Mouse (Mus musculus) natural killer cell, adult 2 months (primary cell): Measurements from ENCODE around the gene Mtss1l.

Source experiments
- DNase-seq, 2 experiments: peaks; one replicate each; pipeline ENCODE4 v3.0.0; 2022; ENCODE audit warnings: low spot score in 2 of 2

Mtss1l gene

DNA sequence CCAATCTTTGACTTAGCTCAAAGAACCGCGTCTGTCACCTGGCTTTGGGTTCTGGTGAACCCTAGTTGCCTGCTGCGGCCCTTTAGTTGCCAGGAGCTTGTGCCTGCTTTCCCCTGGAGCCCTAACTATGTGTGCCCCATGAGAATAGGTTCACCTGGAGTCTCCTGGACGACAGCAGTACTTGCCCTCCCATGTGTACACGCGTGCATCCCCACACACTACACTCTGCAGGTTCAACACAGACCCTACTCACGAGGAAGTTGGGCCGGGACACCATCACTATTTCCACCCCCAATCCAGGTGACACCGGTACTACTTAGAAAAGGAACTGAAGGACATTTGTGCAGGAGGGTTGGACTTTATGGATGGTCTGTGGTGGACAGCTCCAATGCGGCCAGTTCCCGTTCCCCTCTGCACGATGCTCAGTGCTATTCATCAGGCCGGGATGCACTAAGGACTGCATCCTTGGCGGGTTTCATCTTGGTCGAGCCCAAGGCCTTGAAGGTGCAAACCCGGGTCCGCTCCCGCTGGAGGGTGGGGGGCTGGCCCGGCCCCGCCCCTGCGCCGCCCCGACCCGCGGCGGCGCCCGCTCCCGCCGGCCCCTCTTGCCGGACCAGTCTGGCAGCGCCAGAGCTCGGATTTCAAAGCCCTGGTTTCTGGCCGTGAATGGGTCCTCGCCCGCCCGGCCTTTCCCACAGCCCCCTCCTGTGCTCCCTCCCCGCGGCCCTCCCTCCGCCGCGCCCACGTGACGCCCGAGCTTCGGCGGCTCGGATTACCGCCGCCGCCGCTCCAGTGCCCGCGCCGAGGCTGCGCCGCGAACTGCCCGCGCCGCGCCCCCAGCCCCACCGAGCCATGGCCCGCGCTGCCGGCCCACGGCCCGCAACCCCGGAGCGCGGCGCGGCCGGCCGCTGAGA, at the start of gene Mtss1l:
Gene Mtss1l (plus strand): TSS at position 792 of the 914 bp plus-strand sequence.
- DNase-seq: no peak

DNA sequence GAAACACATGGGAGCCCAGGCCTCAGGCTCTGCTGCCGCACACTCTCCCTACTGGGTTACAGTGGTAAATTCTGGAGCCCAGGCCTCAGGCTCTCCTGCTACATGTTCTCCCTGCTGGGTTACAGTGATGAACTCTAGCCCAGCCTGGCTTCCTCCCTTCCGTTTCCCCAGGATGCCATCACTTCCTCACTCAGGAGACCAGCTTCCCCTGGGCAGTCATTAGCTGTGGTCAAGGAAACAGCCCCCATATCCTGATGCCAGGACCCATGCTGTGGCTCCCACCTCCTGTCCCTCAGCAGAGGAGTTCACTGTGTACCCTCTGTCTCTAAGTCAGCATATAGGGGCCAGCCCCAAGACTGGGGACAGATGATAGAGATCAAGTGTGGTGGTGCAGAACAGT, 49.1 kb upstream of the Mtss1l start:
- DNase-seq: no peak

DNA sequence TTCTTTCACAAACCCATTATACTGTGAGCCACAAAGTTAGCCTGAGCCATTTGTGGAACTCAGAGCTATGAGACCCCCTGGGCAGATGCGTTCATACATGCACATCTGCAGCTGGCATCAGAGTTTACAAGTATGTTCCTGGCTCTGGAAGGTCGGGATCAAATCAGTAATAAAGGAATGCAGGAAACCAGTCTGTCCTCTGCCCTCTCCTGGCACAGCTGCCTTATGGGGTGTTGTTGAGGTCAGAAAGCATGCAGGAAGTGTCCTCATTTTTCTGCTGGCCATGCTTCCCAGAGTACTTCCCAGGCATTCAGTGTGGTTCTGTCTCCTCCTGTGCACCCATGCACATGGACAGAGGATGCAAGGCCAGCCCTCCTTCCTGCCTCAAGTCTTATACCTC, 48.1 kb upstream of the Mtss1l start:
- DNase-seq: no peak

DNA sequence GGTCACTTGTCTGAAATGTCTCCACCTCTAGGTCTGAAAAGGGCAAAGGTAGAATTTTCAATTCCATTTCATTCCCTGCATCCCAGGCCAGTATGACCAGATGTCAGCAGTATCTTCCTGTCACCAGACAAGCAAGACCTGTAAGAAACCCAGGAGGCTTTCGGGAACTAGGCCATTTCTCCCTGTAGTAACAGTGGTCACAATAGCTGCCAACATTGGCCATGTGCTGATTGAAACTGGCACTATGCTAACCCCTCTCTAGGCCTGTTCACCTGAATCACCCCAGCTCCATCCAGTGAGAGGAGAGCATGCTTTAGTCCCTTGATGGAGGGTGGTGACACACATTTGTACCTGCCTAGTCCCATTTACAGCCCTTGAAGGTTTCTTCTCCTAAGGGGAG, 46.7 kb upstream of the Mtss1l start:
- no peak for DNase-seq

DNA sequence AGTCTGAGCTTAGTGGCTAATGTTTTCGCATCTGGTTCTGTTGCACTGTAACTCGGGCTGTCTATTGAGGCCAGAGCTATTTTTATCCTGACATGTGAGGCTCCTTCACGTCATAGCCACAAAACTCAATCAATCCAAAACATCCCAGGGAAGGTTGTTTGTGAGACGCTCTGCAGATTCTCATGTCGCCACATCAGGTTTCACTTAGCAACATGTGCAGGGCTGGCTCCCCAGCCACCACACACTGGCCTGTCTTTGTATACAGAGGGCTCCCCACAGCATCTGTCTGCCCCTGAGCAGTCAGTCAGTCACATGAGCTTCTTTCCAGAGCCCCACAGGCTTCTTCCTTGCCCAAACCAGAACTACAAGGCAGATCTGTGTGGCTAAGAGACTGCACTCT, 44.6 kb upstream of the Mtss1l start:
- DNase-seq: no peak

DNA sequence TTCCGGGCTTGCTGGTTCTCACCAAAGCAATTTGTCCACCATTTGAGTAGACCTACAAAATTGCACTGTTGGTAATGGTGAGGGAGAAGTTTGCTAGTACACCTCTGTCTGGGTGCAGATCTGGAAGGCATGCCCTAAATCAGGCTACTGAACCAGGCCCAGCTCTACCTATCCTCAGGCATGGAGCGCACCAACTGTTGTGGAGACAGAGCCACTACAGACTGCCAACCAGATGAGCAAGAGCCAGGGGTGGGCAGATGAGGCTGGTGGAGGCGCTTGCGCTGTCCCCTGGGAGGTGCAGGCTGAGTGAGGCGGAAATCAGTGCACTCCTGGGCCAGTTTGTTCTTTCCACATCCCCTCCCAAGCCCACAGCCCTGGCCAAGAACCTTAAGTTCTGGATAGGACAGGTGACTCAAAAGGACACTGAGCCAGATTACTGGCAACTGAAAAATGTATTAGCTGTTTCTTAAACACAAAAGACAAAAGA, 44.1 kb upstream of the Mtss1l start:
- no peak for DNase-seq

DNA sequence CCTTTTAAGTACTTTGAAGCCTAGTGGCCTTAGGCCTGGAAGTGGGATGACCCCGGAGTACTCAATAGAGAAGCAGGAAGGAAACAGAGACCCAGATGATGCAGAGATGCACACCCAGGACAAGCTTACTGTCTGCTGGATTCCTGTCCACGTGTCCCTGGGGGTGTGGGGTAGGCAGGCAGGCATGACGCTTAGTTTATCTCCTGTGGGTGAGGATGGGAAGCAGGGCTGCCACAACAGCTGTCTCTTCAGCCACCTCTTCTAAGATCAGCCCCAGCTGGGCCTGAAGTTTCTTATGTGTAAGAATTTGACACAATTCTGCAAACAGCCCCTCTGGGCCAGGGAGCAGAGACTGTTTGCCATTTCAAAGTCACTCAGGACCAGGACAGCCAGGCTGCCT, 42.3 kb upstream of the Mtss1l start:
- DNase-seq: no peak

DNA sequence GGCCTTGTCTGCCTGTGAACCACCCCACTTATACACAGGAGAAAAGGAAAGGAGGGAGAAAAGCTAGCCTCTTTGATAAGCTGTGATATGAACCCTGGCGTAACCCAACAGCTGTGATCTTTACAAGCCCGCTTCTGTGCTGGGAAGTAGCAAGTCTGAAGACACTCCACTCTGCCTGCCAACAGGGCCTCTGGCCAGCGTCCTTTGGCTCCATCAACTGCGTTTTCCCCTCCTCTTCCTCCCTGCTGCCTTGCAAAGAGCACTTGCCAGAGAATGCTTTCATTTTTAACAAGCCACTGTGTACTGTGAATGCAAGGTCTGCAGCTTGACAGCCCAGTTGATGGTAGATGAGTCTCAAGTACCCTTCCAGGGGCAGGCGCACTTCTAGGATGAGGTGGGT, 33.5 kb upstream of the Mtss1l start:
- DNase-seq: no peak

DNA sequence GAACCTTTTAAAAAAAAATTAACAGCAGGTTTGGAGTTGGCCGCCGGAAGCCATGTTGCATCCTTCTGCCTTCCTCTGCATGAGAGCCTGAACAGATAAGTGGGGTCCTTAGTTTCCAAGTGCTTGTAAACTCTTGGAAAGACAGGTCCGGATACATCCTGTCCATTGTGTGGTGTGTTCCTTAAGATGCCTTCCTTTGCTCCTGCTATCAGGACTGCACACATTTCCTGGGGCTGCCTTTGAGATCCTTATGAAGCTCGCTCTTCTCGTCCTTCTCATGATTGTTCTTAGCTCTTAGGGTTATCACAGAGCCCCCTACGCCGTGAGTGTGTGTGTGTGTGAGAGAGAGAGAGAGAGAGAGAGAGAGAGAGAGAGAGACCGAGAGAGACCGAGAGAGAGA, 31.3 kb upstream of the Mtss1l start:
- DNase-seq: no peak

DNA sequence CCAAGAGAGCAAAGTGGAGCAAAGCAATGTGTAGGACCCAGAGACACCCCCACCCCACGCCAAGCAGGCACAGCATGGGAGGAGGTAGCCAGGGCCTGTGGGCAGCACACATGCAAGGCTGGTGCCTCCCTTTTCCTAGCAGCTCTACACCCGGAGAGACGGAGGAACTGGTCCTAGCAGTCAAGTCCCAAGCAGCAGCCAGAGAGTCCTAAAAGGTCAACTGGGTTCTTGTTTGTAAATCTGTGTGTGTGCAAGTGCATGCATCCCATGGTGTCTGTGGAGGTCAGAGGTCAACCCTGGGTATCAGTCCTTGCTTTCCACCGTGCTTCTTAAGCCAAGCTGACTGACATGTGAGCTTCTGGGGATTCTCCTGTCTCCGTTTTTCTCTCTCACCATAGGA, 27.1 kb upstream of the Mtss1l start:
- DNase-seq: no peak

DNA sequence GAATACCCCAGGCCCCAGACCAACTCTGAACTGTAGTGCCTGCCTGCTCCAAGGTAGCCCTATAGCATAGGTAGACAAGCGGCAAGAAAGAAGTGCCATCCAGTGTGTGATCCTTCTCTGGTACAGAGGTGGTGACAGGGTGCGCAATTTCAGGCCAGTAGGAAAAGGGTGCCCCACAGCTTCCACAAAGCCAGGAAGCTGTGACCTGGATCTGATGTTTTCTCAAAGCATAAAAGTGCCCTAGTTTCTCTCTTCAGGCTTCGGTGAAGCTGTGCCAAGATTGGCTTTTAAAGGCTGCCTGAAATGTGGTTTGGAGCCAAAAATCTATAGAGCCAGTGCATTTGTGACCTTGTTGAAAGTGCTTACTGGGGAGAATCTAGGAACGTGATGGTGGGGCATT, 26.4 kb upstream of the Mtss1l start:
- no peak for DNase-seq

DNA sequence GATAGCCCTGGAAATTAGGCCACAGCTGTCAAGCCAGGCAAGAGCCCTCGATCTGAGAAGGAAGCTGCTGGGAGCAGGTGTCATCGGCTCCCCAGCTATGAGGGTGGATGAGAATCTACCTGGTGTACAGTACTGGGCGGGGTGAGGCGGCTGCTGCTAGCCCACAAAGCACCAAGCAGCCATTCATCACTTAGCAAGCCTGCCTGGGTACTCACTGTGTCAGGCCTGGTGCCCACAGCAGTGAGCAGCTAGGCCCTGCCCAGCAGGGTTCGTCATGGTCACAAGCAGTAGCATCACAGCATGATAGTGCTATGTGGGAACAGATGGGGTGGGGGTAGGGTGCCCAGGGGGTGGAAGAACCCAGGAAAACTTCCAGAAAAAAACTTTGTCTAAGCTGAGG, 25.8 kb upstream of the Mtss1l start:
- DNase-seq: no peak

DNA sequence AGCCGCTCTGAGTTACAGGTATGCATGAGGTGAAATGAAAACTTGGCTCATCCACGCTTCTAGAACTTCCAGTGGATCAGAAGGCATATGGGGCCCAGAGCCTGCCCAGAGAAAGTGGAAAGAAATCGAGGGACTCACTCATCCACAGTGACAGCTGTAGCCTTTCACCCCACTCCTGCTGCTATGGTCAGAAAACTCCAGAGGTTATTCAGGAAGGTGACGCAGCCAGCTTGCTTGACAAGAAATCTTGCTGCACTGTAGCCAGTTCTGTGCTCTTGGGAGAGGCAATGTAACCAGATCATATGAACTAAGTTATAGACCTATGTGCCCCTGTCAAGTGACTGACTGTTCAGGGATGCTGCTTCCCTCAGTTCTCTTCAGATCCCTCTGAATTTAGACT, 25.2 kb upstream of the Mtss1l start:
- DNase-seq: no peak

DNA sequence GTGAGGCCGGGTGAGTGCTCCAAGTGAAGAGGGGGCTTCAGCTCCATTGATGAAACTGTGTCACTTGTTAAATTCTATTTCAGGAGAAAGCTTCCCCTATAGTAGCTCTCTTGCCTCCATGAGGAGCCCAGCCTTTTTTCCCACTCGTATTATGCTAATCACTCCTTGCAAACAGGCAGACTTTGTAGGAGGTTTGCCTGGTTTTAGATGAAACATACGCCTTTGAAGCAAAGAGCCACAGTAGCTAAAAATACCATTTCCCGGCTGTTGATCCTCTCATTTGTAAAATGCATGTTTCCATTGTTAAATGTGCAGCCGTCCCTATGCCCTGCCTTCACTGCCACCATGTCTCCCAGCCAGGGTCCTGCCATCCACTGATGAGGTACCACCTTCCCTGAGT, 23.7 kb upstream of the Mtss1l start:
- no peak for DNase-seq

DNA sequence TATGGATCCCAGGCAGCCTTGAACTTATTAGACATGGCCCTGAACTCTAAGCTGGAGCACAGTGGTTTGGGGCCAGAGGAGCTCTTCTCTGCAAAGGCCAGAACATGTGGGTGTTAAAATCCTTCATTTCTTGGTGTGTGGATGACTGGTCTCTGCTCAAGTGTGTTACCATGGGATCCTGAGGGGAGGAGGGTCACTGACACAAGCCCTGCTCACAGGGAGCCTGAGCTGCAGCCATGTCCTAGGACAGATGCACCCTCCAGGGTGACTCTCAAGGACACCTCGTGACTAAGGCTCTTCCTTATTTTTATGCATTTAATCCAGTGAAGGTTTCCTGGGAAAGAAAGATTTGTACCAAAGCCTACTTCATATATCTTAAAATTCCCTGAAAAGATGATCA, 23.2 kb upstream of the Mtss1l start:
- no peak for DNase-seq

DNA sequence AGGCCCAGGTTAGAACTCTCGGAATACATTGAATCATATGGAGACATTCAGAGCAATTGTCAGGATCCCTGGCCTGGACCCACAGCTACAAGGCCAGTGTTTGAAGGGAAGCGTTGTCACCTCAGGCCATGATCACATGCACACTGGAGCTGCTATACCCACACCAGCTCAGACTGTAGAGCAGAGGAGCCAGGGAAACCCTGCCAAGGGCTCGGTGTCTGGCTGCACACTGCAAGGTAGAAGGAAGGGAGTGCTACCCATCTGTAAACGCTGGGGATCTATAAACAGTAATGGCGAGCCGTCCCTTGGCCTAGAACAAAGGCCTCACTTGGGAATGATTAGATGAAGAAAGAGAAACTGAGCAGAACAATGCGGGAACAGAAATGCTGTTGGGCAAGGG, 21.8 kb upstream of the Mtss1l start:
- no peak for DNase-seq

DNA sequence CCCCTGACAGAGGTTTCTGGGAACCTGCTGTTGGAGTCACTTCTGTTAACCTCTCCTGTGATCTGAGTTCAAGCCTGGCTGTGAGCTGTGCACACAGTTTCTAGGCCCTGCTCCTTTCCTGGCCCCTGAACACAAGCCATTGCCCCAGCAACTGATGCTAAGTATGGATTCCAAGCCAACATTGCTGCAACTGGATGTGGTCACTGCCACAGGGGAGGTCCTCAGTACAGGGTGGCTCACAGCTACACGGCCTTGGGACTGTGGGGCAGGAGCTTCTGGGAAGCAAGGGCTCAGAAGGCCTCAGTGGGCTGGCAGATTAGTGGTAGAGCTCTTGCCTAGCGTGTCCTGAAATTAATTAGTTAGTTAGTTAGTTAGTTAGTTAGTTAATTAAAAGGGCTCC, 20.7 kb upstream of the Mtss1l start:
- DNase-seq: no peak

DNA sequence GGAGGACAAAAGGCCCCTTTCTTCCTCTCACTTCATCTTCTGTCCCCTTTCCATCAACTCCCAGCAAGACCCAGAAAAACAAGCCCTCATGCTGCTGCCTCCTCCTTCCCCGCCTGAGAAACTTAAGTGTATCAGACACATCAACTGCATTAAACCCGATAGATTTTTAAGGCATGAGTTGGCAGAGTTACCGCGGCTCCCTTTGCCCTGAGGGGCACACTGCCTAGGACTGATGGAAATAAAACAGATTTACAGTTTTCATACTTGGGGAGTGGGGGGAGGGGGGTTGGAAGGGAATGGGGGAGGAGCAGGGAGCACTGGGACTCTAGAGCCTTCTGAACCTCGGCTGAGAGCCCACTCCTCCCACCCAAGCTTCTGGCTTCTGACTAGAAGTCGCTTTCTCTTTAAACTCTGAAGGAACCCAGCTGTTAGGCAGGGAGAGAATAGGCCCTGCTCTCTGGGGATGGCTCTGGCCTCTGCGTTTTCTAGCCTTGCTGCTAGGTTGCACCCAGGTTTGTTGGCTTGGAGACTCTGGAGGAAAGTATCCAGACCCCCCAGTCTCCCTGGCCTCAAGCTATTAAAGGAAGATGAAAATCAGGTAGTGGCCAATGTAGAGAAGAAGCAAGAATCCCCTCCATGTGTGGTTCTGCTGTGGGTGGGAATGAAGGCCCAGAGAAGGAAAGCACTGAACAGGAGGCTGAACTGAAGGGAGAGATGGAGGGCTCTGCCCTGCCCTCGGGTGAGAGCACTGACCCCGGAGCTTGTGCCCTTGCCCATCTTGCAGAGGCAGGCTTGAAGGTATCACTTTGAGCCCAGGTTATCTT, 18.4 kb upstream of the Mtss1l start:
- DNase-seq: no peak

DNA sequence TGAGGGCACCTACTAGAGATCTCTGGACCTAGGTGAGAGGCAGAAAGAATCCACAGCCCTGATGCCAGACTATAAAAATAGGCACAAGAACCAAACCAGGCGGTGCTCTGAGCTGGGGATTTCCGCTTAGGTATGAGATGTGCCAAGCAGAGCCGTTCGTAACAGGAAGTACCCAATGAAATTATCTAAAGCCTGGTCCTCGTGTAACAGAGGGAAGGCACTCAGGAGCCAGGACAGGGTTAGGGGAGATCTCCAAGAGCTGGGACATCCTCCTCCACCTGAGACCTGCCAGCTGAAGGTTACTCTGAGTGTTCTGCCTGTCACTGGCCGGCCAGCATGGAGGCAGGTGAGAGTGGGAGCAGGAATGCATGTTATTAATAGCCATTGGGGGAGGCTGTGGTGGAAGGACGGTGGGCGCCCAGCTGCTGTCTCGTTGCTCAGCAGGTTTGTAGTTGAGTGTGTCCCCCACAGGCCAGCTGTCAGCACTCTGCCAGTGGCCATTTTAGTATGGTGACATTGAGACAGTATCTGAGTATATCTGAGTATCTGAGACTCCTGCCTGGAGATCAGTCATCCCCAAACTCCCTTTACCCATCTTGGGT, 17.7 kb upstream of the Mtss1l start:
- no peak for DNase-seq

DNA sequence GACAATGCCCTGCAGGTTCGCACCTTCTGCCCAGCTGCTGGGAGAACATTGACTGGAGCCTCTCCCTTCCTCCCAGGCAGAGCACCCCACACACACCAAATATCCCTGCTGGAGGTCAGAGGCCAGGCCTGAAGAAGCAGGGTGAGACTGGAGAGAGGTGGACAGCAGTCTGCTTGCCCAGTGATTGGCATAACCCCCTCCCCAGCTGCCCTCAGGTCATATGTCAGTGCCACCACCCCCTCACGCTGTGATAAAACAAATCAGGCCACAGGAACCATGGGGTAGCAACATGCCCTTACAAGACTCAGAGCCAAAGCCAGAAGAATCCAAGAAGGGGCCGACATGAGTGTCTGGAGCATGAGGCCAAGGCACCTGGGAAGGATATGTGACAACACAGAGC, 17.2 kb upstream of the Mtss1l start:
- DNase-seq: no peak

DNA sequence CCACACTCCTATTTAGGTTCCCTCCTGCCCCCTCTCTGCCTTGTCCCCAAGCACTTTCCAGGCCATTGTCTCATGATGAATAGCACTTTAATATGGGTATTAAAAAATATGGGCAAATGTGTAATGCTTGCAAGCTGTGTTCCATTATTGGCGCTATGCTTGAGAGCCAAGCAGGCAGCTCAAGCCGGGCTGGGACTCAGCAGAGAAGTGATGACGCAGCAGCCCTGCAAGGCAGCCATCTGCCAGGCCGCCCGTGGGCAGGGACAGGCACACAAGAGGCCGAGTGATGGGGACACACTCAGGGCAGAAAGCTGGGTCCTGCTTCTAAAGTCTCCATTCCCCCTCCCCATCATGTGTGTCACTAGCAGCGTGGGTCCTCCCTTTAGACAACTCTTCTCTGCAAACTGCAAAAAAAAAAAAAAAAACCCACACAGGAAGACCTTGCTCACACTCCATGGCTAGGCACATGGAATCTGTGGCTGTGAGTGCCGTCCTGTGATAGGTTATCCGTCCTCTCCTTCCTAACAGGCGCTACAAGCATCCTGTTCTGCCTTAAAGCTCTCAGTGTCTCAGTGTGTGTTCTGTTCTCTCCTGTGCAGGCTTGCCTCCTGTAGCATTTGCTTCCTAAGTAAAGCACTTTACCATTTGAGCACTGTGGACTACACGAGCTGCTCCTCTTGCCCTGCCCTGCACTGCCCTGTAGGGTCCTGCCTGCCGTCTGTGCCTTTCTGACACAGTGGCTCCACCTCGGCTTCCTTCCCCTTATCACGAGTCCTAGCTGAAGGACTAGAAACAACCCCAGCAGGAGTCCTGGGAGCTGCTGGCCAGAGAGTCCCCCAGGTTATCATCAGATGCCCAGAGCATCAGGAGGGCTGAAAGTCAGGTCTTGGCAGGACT, 15.6 kb upstream of the Mtss1l start:
- DNase-seq: no peak
